Mouse (Mus musculus): ENCODE data around the gene Tspan12.

GRCm38 (mm10) chr6:21744615-21745266, 107.6 kb downstream of the Tspan12 start:
- TF ChIP-seq CTCF (IDR thresholded peaks at IDR 0.05; ENCODE audit: control insufficient read depth, insufficient read depth, insufficient read length) (no peak), USF1 (IDR thresholded peaks at IDR 0.05; ENCODE audit: low read depth) (no peak), CEBPB (IDR thresholded peaks at IDR 0.05; ENCODE audit: low read depth) (no peak), MYOG (IDR thresholded peaks at IDR 0.05; ENCODE audit: control insufficient read depth, extremely low read depth, insufficient read length) (no peak)

All from C2C12 (cell line).